Mouse (Mus musculus) retina, postnatal 7 days (tissue): ENCODE data around the gene Ldhal6b.
"Not testable (repeated sequence)": the region's sequence is repeated elsewhere in the genome, so short reads cannot be mapped to it uniquely, and the experiment has no call there.

ENCODE experiments used
- DNase-seq: peaks from one replicate; pipeline ENCODE4 v3.0.0-alpha.2; 2012; ENCODE audit warnings: low read depth, low spot score

The Ldhal6b gene

GRCm38 (mm10) chr17:5418545-5418944 is at the start of gene Ldhal6b:
Ldhal6b (minus strand) TSS chr17:5418767.
- no peak for DNase-seq

- DNase-seq, result no peak
Observed at GRCm38 (mm10) chr17:5467177-5467576, 48.6 kb upstream of the Ldhal6b start.

GRCm38 (mm10) chr17:5466736-5467135 is 48.2 kb upstream of the Ldhal6b start:
- no peak for DNase-seq

GRCm38 (mm10) chr17:5463912-5464311 is 45.3 kb upstream of the Ldhal6b start:
- no peak for DNase-seq

- no peak for DNase-seq
Observed at GRCm38 (mm10) chr17:5453657-5454056, 35.1 kb upstream of the Ldhal6b start.

GRCm38 (mm10) chr17:5443751-5444150 is 25.2 kb upstream of the Ldhal6b start:
- no peak for DNase-seq

GRCm38 (mm10) chr17:5443260-5443659 is 24.7 kb upstream of the Ldhal6b start:
- no peak for DNase-seq

- not testable (repeated sequence) for DNase-seq
Observed at GRCm38 (mm10) chr17:5442403-5442802, 23.8 kb upstream of the Ldhal6b start.

- peak; percentile 96 for DNase-seq
Observed at GRCm38 (mm10) chr17:5440159-5440971, 21.8 kb upstream of the Ldhal6b start, which contains the start of gene Tmem242. Tmem242 (minus strand) TSS chr17:5440259.

- no peak for DNase-seq
Observed at GRCm38 (mm10) chr17:5439831-5440158, 21.2 kb upstream of the Ldhal6b start.

GRCm38 (mm10) chr17:5429772-5430133 is 11.2 kb upstream of the Ldhal6b start:
- no peak for DNase-seq

GRCm38 (mm10) chr17:5429090-5429771 is 10.7 kb upstream of the Ldhal6b start:
- DNase-seq, result peak; percentile 89

- no peak for DNase-seq
Observed at GRCm38 (mm10) chr17:5425204-5425603, 6.6 kb upstream of the Ldhal6b start.

GRCm38 (mm10) chr17:5424156-5424555 is 5.6 kb upstream of the Ldhal6b start:
- DNase-seq, result no peak

- DNase-seq, result no peak
Observed at GRCm38 (mm10) chr17:5421835-5422234, 3.3 kb upstream of the Ldhal6b start.

GRCm38 (mm10) chr17:5419771-5420518 is 1.4 kb upstream of the Ldhal6b start:
- DNase-seq, result no peak

GRCm38 (mm10) chr17:5419056-5419455 is 489 bp upstream of the Ldhal6b start:
- no peak for DNase-seq

- DNase-seq, result no peak
Observed at GRCm38 (mm10) chr17:5416518-5416917, 2.0 kb downstream of the Ldhal6b start.

- no peak for DNase-seq
Observed at GRCm38 (mm10) chr17:5414041-5414440, 4.5 kb downstream of the Ldhal6b start.

- no peak for DNase-seq
Observed at GRCm38 (mm10) chr17:5413350-5413749, 5.2 kb downstream of the Ldhal6b start.

- no peak for DNase-seq
Observed at GRCm38 (mm10) chr17:5412740-5413139, 5.8 kb downstream of the Ldhal6b start.

GRCm38 (mm10) chr17:5412301-5412700 is 6.3 kb downstream of the Ldhal6b start:
- DNase-seq, result no peak
